Mouse (Mus musculus): Measurements from ENCODE around the gene Apol9a.
"Not testable (repeated sequence)": the region's sequence is repeated elsewhere in the genome, so short reads cannot be mapped to it uniquely, and the experiment has no call there.

GRCm38 (mm10) chr15:77445668-77446067 is 34.7 kb upstream of the Apol9a start:
- TF ChIP-seq CTCF, EP300 (IDR thresholded peaks at IDR 0.05; ENCODE audit: low read depth): not testable (repeated sequence)

Measured in liver, postnatal 0 days (tissue).